Mouse (Mus musculus): ENCODE measurements around the gene Fam19a5.

GRCm38 (mm10) chr15:87671929-87672328 lies 127.8 kb downstream of the Fam19a5 start:
- TF ChIP-seq CTCF (IDR thresholded peaks at IDR 0.05; ENCODE audit: extremely low read depth, insufficient read depth, insufficient read length, insufficient replicate concordance) = no peak
- TF ChIP-seq POLR2A (IDR thresholded peaks at IDR 0.05; ENCODE audit: low read depth, low read length) = no peak
